Mouse (Mus musculus) midbrain, embryonic 16.5 days (tissue): ENCODE results near the gene Scn11a. TPM values are rescaled to one million over a fixed set of nuclear protein-coding genes. Genes with fewer than 3 reads are reported as not detected.

ENCODE experiments used
- ATAC-seq: fragments of 200-750 bp; cut with Nextera tagmentation; 2 replicates; pipeline ENCODE4 v1.8.0; 2017; ENCODE audit warnings: moderate TSS enrichment
- H3K27ac ChIP-seq: fragments of 300-500 bp; sonication (generic); 2 replicates; pipeline ENCODE4 v1.5.1; 2014; ENCODE audit warnings: mild to moderate bottlenecking, low read length, mixed read lengths
- H3K27me3 ChIP-seq: fragments of 300-500 bp; sonication (generic); 2 replicates; pipeline ENCODE4 v1.6.1; 2014; ENCODE audit warnings: low read depth, low read length, mixed read lengths; ENCODE audit not compliant: control insufficient read depth, insufficient read depth
- H3K36me3 ChIP-seq: fragments of 300-500 bp; sonication (generic); 2 replicates; pipeline ENCODE4 v1.6.1; 2014; ENCODE audit warnings: mild to moderate bottlenecking, low read length, moderate library complexity, mixed read lengths; ENCODE audit not compliant: control insufficient read depth, insufficient read depth
- H3K4me1 ChIP-seq: fragments of 300-500 bp; sonication (generic); 2 replicates; pipeline ENCODE4 v1.6.1; 2014; ENCODE audit warnings: mild to moderate bottlenecking, low read length, mixed read lengths; ENCODE audit not compliant: control insufficient read depth, insufficient read depth
- H3K4me2 ChIP-seq: fragments of 300-500 bp; sonication (generic); 2 replicates; pipeline ENCODE4 v1.6.1; 2014; ENCODE audit warnings: mild to moderate bottlenecking, low read length, mixed read lengths
- H3K4me3 ChIP-seq: fragments of 300-500 bp; sonication (generic); 2 replicates; pipeline ENCODE4 v1.5.1; 2014; ENCODE audit warnings: low read depth, mild to moderate bottlenecking, low read length, moderate library complexity, mixed read lengths
- H3K9ac ChIP-seq: fragments of 300-500 bp; sonication (generic); 2 replicates; pipeline ENCODE4 v1.6.1; 2014; ENCODE audit warnings: low read depth, low read length, mixed read lengths
- H3K9me3 ChIP-seq: fragments of 300-500 bp; sonication (generic); replicated peaks from 2 replicates; pipeline ENCODE4 v1.6.1; 2014; ENCODE audit warnings: mild to moderate bottlenecking, low read length, mixed read lengths; ENCODE audit not compliant: control insufficient read depth, poor library complexity, severe bottlenecking
- WGBS: fragments of 180-500 bp; shearing (Covaris S2); extraction: QIAGEN DNeasy Blood & Tissue Kit; methylation state at CpG from one replicate; pipeline ENCODE4 v1.1.7; 2014; 5-methylcytosine and 5-hydroxymethylcytosine counted together
- polyA plus RNA-seq: library from polyadenylated mRNA; unstranded; fragments of >200 nt; fragmentation: Nextera tagmentation; extraction: Ambion mirVana; gene quantifications from 2 replicates; pipeline ENCODE4 v1.2.1, GENCODE M21; 2015

Scn11a gene
- 0.20 TPM in 2 replicates for polyA plus RNA-seq

DNA sequence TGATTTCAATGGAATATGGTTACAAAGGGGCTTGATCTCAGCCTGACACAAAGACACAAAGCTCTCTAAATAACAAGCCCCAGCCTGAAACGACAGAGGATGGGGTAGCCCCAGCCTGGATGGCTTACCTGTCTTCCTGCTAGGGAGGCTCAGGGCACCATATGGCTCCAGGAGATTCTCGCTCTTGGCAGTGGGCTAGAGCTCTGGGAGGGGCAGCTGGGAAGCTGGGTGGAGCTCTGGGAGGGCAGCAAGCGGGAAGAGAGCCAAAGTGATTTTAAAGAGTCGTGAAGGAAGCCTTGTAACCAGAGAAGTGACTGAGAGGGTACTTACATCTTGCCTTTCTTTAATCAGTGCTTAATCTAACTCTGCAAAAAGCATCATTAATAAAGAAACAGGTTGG, at the start of gene Scn11a:
Scn11a (minus strand) TSS at position 160 of the 400 bp plus-strand sequence.
- Histone ChIP-seq H3K4me2 (no peak within 1 kb of the TSS), H3K4me3 (no peak within 1 kb of the TSS), H3K9me3 (no peaks in the 10 kb centered on the region), H3K27me3 (no peaks in the 10 kb centered on the region), H3K27ac (no peak within 1 kb of the TSS), H3K36me3 (no peaks in the 10 kb centered on the region), H3K9ac (no peak within 1 kb of the TSS), H3K4me1 (no peaks in the 10 kb centered on the region)
- no peak for ATAC-seq
- 50% methylated on average over 4 of the region's 4 CpGs for WGBS

GRCm38 (mm10) chr9:119854170-119854569, 28.9 kb upstream of the Scn11a start:
- Histone ChIP-seq H3K36me3 (no peaks in the 10 kb centered on the region), H3K4me2 (no peak overlapping the region), H3K4me3 (no peak overlapping the region), H3K9ac (no peak overlapping the region), H3K9me3 (no peaks in the 10 kb centered on the region; the same call in 1 of the 2 replicates), H3K27ac (no peak overlapping the region), H3K4me1 (peaks cover 8% of the 10 kb centered on the region; the same call in 1 of the 2 replicates), H3K27me3 (no peaks in the 10 kb centered on the region)
- 77% methylated on average over 8 of the region's 8 CpGs for WGBS
- no peak for ATAC-seq

DNA sequence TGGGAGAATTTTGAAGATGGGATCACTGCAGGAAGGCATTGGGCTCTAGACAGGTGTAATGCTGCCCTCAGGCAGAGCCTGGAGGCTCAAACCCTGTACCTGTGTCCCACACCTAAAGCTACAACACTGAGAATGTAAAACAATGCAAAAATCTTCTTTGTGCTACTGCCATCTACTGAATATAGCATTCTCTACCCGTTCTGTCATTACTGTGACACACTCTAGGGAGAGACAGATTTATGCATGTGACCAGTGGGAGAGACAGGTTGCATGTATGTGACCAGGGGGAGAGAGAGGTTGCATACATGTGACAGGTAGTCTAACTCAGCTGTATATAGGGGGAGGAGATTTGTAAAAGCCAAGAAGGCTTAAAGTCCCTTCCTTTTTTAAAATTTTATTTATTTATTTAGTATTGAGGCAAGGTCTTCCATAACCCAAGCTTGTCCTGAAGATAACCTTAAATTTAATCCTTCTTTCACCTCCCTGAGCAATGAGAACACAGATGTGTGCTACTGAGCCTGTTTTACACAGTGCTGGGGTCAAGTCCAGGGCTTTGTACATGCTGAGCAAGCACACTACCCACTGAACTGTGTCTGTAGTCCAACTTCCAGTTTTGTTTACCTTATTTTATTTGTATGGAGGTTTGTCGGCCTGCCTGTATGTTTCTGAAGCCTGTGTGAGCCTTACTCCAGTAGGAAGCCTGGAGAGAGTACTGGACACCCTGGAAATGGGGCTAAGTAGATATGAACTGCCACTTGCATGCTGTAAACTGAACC, 28.0 kb upstream of the Scn11a start:
- Histone ChIP-seq H3K9ac (no peak overlapping the region), H3K27me3 (no peaks in the 10 kb centered on the region), H3K4me3 (no peak overlapping the region), H3K36me3 (no peaks in the 10 kb centered on the region), H3K4me2 (no peak overlapping the region), H3K9me3 (no peaks in the 10 kb centered on the region; the same call in 1 of the 2 replicates), H3K27ac (peak overlapping the region; percentile 25), H3K4me1 (peaks cover 10% of the 10 kb centered on the region; the same call in 1 of the 2 replicates)
- ATAC-seq, result no peak
- 58% methylated on average over 2 of the region's 2 CpGs for WGBS

GRCm38 (mm10) chr9:119852347-119853030, 27.2 kb upstream of the Scn11a start:
- H3K27ac ChIP-seq, result peak overlapping the region; percentile 25
- H3K4me2 ChIP-seq, result 0 out of 2 replicates have a peak overlapping the region, but pooled peaks have one; percentile 12
- no peaks in the 10 kb centered on the region for H3K27me3 ChIP-seq
- peaks cover 10% of the 10 kb centered on the region; the same call in 1 of the 2 replicates for H3K4me1 ChIP-seq
- H3K36me3 ChIP-seq, result no peaks in the 10 kb centered on the region
- no peak overlapping the region for H3K9ac ChIP-seq
- 42% methylated on average over 10 of the region's 10 CpGs for WGBS
- no peaks in the 10 kb centered on the region; the same call in 1 of the 2 replicates for H3K9me3 ChIP-seq
- no peak overlapping the region for H3K4me3 ChIP-seq
- ATAC-seq, result peak; percentile 58; the same call in 1 of the 2 replicates

DNA sequence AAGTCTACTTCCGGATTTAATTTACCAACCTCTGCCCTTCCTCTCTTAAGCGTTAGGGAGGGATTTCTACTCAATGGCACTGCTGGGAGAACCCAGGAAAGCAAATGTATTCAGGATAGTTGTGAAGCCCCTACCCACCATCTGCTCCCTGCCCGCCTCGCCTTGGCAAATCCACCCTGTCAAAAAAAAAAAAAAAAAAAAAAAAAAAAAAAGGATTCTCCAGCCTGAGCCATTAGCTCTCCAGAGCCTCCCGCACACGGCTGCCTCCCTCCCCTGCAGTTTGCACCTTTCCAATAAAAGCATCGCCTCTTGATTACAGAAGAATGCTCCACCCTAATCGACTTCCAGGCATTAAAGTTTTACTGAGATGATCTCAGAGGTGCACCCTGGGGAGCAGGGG, 24.0 kb upstream of the Scn11a start:
- H3K36me3 ChIP-seq, result no peaks in the 10 kb centered on the region
- ATAC-seq, result no peak
- peaks cover 10% of the 10 kb centered on the region; the same call in 1 of the 2 replicates for H3K4me1 ChIP-seq
- no peak overlapping the region for H3K4me2 ChIP-seq
- no peaks in the 10 kb centered on the region for H3K9me3 ChIP-seq
- no peak overlapping the region for H3K27ac ChIP-seq
- no peak overlapping the region for H3K9ac ChIP-seq
- no peaks in the 10 kb centered on the region for H3K27me3 ChIP-seq
- H3K4me3 ChIP-seq, result no peak overlapping the region
- 10% methylated on average over 8 of the region's 8 CpGs for WGBS

DNA sequence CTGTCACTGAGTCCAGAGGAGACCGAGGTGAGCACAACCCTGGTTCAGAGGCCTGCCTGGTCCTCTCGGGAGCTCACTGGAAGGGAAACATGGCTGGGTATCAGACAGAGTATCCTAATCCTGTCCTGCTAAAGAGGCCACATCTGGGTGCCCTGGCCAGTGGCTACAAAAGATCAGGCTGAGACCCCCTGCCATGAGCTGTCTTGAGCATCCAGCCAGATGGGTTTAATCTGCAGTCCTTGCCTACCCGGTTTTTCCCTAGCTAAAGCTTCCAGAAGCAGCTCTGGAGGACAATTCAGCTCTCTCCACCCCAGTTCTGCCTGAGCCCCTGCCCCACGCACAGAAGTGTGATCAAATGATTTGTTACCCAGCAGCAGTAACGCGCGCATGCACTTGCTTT, 23.4 kb upstream of the Scn11a start:
- Histone ChIP-seq H3K9ac (no peak overlapping the region), H3K4me3 (no peak overlapping the region), H3K4me1 (peaks cover 10% of the 10 kb centered on the region; the same call in 1 of the 2 replicates), H3K27ac (no peak overlapping the region), H3K27me3 (no peaks in the 10 kb centered on the region), H3K4me2 (no peak overlapping the region), H3K9me3 (no peaks in the 10 kb centered on the region), H3K36me3 (no peaks in the 10 kb centered on the region)
- no peak for ATAC-seq
- WGBS, result 29% methylated on average over 7 of the region's 7 CpGs

DNA sequence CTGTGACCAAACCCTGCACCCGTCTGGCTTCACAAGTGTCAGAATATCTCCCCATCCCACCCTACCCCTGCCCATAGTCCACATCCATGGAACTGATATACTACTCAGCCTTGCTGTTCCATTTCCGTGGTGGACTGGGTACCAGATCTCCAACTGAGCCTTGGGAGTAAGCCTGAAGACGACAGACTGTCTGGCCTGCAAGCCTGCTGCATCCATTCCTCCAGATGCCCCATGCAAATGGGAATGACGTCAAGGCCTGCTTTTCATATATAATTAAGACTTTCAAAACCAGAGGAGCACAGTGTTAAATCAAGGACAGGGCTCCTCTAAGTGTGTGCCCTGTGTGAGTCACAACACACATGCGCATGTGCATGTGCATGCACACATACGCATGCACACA, 21.9 kb upstream of the Scn11a start:
- Histone ChIP-seq H3K4me3 (no peak overlapping the region), H3K36me3 (no peaks in the 10 kb centered on the region), H3K4me2 (no peak overlapping the region), H3K9me3 (no peaks in the 10 kb centered on the region), H3K27ac (no peak overlapping the region), H3K27me3 (no peaks in the 10 kb centered on the region), H3K9ac (no peak overlapping the region), H3K4me1 (peaks cover 2% of the 10 kb centered on the region; the same call in 1 of the 2 replicates)
- 78% methylated on average over 6 of the region's 6 CpGs for WGBS
- ATAC-seq, result no peak

DNA sequence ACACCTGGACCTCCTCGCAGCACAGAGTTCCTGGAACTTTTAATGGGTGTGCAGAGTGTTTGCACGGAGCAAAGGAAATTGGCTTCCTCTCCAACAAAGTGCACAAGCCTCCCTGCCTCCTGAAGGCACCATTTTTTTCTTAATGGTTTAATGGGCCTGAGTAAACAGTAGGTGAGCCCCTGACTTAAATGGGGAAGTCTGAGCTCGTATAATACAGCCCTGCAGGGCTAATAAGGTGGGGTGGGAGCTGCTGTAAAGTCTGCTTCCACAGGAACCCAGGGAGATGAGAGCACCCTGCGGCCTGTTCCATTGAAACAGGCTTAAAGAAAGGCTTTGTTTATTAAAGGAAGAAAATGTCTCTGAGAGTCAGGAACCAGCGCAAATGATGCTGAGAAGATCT, 19.5 kb upstream of the Scn11a start:
- 40% methylated on average over 5 of the region's 5 CpGs for WGBS
- Histone ChIP-seq H3K4me2 (no peak overlapping the region), H3K9ac (no peak overlapping the region), H3K4me3 (no peak overlapping the region), H3K9me3 (no peaks in the 10 kb centered on the region), H3K4me1 (peaks cover 4% of the 10 kb centered on the region; the same call in 1 of the 2 replicates), H3K36me3 (no peaks in the 10 kb centered on the region), H3K27ac (no peak overlapping the region; the same call in 1 of the 2 replicates), H3K27me3 (no peaks in the 10 kb centered on the region)
- ATAC-seq, result no peak

- H3K27me3 ChIP-seq, result no peaks in the 10 kb centered on the region
- H3K4me3 ChIP-seq, result no peak overlapping the region
- H3K4me1 ChIP-seq, result peaks cover 2% of the 10 kb centered on the region; the same call in 1 of the 2 replicates
- H3K27ac ChIP-seq, result no peak overlapping the region
- H3K9ac ChIP-seq, result no peak overlapping the region
- no peaks in the 10 kb centered on the region for H3K36me3 ChIP-seq
- no peak overlapping the region for H3K4me2 ChIP-seq
- H3K9me3 ChIP-seq, result no peaks in the 10 kb centered on the region
- ATAC-seq, result no peak
- WGBS, result 93% methylated on average over 4 of the region's 4 CpGs
Observed at GRCm38 (mm10) chr9:119843549-119843948, 18.3 kb upstream of the Scn11a start.
